Mouse (Mus musculus) embryonic fibroblast, embryonic 13.5 days (primary cell): ENCODE data around the gene Angptl8.

ENCODE experiments used
- CTCF ChIP-seq: IDR thresholded peaks from 2 replicates; pipeline ENCODE4 v1.5.1; 2011; ENCODE audit warnings: mild to moderate bottlenecking, control low read depth, low read length, moderate library complexity, borderline replicate concordance; ENCODE audit not compliant: insufficient read depth
- POLR2A ChIP-seq: IDR thresholded peaks from 2 replicates; pipeline ENCODE4 v1.6.1; 2011; ENCODE audit warnings: low read depth, mild to moderate bottlenecking, control low read depth, low read length, moderate library complexity

DNA sequence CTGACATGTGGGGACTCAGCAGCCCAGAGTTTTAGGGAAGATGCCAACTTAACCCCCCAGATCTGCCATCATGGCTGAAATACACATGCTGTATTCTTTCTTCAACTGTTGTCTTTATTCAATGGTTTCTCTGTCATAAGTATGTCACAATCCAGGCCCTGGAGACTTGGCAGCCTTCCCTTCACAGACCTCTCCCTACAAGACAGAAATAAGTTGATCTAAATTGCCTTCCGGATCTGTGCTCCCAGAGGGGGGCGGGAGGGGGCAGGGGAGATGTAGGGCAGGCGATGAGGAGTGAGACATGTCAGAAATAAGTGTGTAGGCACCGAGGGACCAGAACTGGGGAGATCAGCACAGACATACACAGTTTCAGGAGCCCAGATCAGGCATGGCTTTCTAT lies 36.9 kb downstream of the Angptl8 start:
- TF ChIP-seq CTCF (no peak), POLR2A (no peak)
